Mouse (Mus musculus): Measurements from ENCODE around the gene Ftcd. TPM values are rescaled to one million over a fixed set of nuclear protein-coding genes. Genes with fewer than 3 reads are reported as not detected.

Gene Ftcd
- polyA plus RNA-seq, 1 experiment = 0.07 TPM

DNA sequence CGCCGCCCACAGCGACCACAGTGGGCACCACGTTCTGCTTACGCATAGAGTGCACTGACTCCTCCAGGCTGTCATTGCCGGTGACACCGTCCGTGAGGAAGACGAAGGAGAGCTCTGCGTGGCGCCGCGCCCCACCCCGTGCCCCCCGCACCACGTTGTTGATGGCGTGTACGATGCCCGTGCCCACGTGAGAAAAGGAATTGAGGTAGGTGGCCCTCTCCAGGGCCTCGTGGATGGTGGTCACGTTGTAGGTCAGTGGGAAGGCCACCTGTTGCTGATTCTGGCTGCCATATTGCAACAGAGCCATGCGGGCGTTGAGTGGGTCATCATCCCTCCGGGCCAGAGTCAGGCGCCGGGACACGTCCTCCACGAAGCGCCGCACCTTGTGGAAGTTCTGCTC, 20.9 kb downstream of the Ftcd start:
- DNase-seq (ENCODE audit: low read depth in 1 of 2, low spot score in 2 of 2) = no peak
- 93% methylated on average over 31 of the region's 31 CpGs for WGBS
- Histone ChIP-seq H3K27ac (ENCODE audit: insufficient read depth, low read length) (no peak overlapping the region), H3K4me1 (ENCODE audit: control insufficient read depth, insufficient read depth, insufficient read length) (no peaks in the 10 kb centered on the region; the same call in 1 of the 2 replicates), H3K27me3 (ENCODE audit: control insufficient read depth, insufficient read depth, low read length) (no peaks in the 10 kb centered on the region), H3K4me3 (ENCODE audit: extremely low read depth, insufficient read depth, insufficient read length) (no peak overlapping the region), H3K36me3 (ENCODE audit: control insufficient read depth, insufficient read depth, low read length) (no peaks in the 10 kb centered on the region)
- no peak for TF ChIP-seq CTCF (IDR thresholded peaks at IDR 0.05; ENCODE audit: extremely low read depth, insufficient read depth, insufficient read length, insufficient replicate concordance)

DNA sequence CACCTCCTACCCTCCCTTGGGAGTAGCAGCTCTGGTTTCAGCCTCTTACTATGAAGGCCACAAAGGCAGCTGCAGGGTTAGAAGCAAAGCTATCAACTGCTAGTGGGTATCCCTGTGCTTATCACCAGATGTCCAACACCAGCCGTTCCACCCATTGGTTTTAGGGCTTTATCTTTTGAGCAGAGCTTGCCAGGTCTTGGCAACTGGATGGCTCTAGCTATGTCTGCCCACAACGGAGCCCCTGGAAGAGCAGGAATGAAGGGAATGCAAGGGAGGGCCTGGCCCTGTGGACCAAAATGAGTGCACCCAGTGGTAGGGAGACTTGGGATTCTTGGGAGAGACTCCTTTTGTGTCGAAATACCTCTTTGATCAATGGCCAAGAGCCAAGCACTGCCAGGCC, 27.2 kb downstream of the Ftcd start:
- H3K36me3 ChIP-seq (ENCODE audit: control insufficient read depth, insufficient read depth, low read length) = no peaks in the 10 kb centered on the region
- no peak overlapping the region for H3K27ac ChIP-seq (ENCODE audit: insufficient read depth, low read length)
- WGBS = 79% methylated on average over 3 of the region's 3 CpGs
- H3K4me1 ChIP-seq (ENCODE audit: control insufficient read depth, insufficient read depth, insufficient read length) = no peaks in the 10 kb centered on the region
- no peak overlapping the region for H3K4me3 ChIP-seq (ENCODE audit: extremely low read depth, insufficient read depth, insufficient read length)
- no peak for DNase-seq (ENCODE audit: low read depth in 1 of 2, low spot score in 2 of 2)
- no peaks in the 10 kb centered on the region for H3K27me3 ChIP-seq (ENCODE audit: control insufficient read depth, insufficient read depth, low read length)
- TF ChIP-seq POLR2A (IDR thresholded peaks at IDR 0.05; ENCODE audit: low read depth, low read length) (no peak), CTCF (IDR thresholded peaks at IDR 0.05; ENCODE audit: extremely low read depth, insufficient read depth, insufficient read length, insufficient replicate concordance) (no peak)

DNA sequence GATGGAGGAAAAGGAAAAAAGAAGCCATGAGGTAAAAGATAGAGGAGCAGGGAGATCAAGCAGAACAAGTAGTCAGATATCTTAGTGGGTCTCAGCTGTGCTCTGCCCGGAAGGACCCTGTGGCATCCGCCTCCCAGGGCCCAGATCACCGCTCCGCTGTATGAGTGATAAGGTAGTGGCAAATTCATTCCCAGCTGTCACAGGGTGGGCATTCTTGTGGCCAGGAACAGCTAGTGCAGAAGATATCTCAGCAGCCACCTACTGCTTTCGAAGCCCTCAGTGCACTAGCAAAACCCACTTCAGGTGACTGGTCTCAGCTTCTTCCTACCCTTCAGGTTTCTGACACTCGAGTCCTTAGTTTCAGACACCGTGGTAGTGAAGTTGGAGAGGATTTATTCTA, 37.0 kb downstream of the Ftcd start:
- TF ChIP-seq CTCF (IDR thresholded peaks at IDR 0.05; ENCODE audit: extremely low read depth, insufficient read depth, insufficient read length, insufficient replicate concordance) = no peak
- TF ChIP-seq POLR2A (IDR thresholded peaks at IDR 0.05; ENCODE audit: low read depth, low read length) = no peak
- no peaks in the 10 kb centered on the region for H3K4me1 ChIP-seq (ENCODE audit: control insufficient read depth, insufficient read depth, insufficient read length)
- H3K27ac ChIP-seq (ENCODE audit: insufficient read depth, low read length) = no peak overlapping the region
- 79% methylated on average over 7 of the region's 7 CpGs for WGBS
- H3K4me3 ChIP-seq (ENCODE audit: extremely low read depth, insufficient read depth, insufficient read length) = no peak overlapping the region
- H3K27me3 ChIP-seq (ENCODE audit: control insufficient read depth, insufficient read depth, low read length) = no peaks in the 10 kb centered on the region
- no peak for DNase-seq (ENCODE audit: low read depth in 1 of 2, low spot score in 2 of 2)
- no peaks in the 10 kb centered on the region for H3K36me3 ChIP-seq (ENCODE audit: control insufficient read depth, insufficient read depth, low read length)

DNA sequence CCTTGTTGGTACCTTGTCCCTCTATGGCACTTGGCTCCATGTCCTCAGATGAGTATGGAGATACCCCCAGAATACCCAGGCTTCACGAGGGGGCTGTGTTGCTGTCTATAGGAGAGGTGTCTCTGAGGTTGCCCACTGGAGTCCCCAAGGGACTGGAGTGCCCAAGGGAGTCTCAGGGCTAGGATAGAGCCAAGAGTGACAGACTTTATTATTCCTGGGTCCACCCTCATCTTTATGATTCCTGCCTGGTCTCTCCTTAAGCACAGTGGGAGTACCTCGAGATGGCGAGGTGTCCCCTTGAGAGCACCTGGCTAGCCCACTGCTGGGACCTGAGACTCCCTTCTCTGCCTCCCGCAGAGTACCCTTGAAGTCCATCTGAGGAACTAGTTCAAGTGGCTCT, 47.0 kb downstream of the Ftcd start:
- no peaks in the 10 kb centered on the region for H3K36me3 ChIP-seq (ENCODE audit: control insufficient read depth, insufficient read depth, low read length)
- peaks cover 2% of the 10 kb centered on the region; the same call in 1 of the 2 replicates for H3K4me1 ChIP-seq (ENCODE audit: control insufficient read depth, insufficient read depth, insufficient read length)
- no peak for DNase-seq (ENCODE audit: low read depth in 1 of 2, low spot score in 2 of 2)
- TF ChIP-seq CTCF (IDR thresholded peaks at IDR 0.05; ENCODE audit: extremely low read depth, insufficient read depth, insufficient read length, insufficient replicate concordance) (no peak), POLR2A (IDR thresholded peaks at IDR 0.05; ENCODE audit: low read depth, low read length) (no peak)
- H3K4me3 ChIP-seq (ENCODE audit: extremely low read depth, insufficient read depth, insufficient read length) = no peak overlapping the region
- H3K27ac ChIP-seq (ENCODE audit: insufficient read depth, low read length) = no peak overlapping the region
- H3K27me3 ChIP-seq (ENCODE audit: control insufficient read depth, insufficient read depth, low read length) = no peaks in the 10 kb centered on the region
- 81% methylated on average over 4 of the region's 4 CpGs for WGBS

DNA sequence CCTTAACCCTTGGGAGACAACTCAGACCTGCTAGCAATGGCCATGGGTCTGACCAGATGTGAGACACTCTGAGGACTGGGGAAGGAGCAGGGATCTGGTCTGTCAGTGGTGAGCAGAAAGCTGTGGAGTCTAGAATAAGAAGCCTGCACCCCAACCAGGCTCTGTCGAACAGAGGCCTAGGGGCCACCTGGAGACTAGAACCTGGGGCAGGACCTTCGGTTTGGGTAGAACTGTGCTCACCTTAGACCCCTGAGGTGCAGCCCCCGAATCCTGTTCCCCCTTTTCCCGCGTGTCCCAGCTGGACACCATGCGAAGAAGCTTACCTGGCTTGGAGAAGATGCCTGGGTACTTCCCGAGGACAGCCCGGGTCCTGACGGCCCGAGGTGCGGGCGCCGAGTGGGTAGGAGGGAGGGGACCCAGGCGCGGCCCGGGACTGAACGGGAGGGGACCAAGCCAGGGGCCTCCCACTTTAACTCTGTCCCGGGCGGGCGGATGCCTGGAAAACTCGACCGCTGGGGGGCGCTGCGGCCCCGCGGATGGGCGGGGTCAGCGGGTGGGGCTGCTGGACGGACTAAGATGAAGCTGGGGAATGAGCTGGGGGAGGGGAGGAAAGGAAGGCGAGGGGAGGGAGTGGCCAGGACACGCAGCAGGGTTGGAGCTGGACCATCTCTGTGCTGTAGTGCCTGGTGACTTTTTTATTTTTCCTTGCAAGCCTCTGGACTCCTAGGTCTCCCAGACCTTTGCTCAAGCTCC, 47.7 kb downstream of the Ftcd start, which contains the start of gene Col6a2:
Gene Col6a2 (minus strand): TSS at position 703 of the 753 bp plus-strand sequence.
- H3K27me3 ChIP-seq (ENCODE audit: control insufficient read depth, insufficient read depth, low read length) = no peaks in the 10 kb centered on the region
- no peak within 1 kb of the TSS for H3K27ac ChIP-seq (ENCODE audit: insufficient read depth, low read length)
- peaks cover 2% of the 10 kb centered on the region; the same call in 1 of the 2 replicates for H3K4me1 ChIP-seq (ENCODE audit: control insufficient read depth, insufficient read depth, insufficient read length)
- H3K4me3 ChIP-seq (ENCODE audit: extremely low read depth, insufficient read depth, insufficient read length) = peak within 1 kb of the TSS; percentile 15; the same call in 1 of the 2 replicates
- no peaks in the 10 kb centered on the region for H3K36me3 ChIP-seq (ENCODE audit: control insufficient read depth, insufficient read depth, low read length)
- WGBS = 7% methylated on average over 31 of the region's 31 CpGs
- TF ChIP-seq POLR2A (IDR thresholded peaks at IDR 0.05; ENCODE audit: low read depth, low read length) (no peak), CTCF (IDR thresholded peaks at IDR 0.05; ENCODE audit: extremely low read depth, insufficient read depth, insufficient read length, insufficient replicate concordance) (peak; percentile 13; the same call in 1 of the 2 replicates)
- peak in 1 of 2 experiments; percentile 13 for DNase-seq (ENCODE audit: low read depth in 1 of 2, low spot score in 2 of 2)

DNA sequence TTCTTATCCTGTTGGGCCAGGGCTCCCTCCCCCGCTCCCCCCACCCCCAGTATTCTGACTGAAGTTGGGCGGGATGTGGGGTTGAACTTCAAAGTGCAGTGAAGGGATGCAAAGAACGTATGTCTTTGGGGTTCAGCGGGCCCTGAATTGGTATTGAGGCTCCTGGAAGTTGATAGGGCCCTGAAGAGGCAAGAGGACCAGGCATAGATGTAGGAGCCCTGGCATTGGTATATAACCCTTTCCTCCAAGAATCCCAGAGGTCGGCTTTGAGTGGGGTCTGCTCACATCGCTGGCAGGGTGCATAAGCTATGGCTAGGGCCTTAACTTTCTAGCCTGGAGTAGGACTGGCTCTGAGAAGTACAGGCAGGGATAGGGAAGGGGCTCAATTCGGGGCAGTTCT, 48.3 kb downstream of the Ftcd start:
- 19% methylated on average over 7 of the region's 7 CpGs for WGBS
- DNase-seq (ENCODE audit: low read depth in 1 of 2, low spot score in 2 of 2) = no peak

DNA sequence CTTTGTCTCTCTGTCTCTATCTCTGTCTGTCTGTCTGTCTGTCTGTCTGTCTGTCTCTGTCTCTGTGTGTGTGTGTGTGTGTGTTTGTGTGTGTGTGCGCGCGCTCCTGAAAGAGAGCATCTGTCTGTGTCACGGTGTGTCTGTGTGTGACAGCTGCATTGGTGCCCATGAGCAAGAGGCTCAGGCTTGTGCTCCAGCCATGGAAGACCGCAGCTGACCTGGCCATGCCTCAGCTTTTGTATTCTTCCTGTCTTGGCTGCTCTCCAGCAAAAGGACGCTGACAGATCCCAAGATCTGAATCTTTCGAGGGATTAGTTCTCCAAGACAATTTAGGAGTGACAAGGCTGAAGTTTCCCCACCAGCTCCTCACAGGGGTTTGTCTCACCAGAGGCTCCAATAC, 49.5 kb downstream of the Ftcd start:
- DNase-seq (ENCODE audit: low read depth in 1 of 2, low spot score in 2 of 2) = no peak
- Histone ChIP-seq H3K36me3 (ENCODE audit: control insufficient read depth, insufficient read depth, low read length) (no peaks in the 10 kb centered on the region), H3K4me3 (ENCODE audit: extremely low read depth, insufficient read depth, insufficient read length) (no peak overlapping the region), H3K27me3 (ENCODE audit: control insufficient read depth, insufficient read depth, low read length) (no peaks in the 10 kb centered on the region), H3K27ac (ENCODE audit: insufficient read depth, low read length) (no peak overlapping the region), H3K4me1 (ENCODE audit: control insufficient read depth, insufficient read depth, insufficient read length) (peaks cover 2% of the 10 kb centered on the region; the same call in 1 of the 2 replicates)
- TF ChIP-seq POLR2A (IDR thresholded peaks at IDR 0.05; ENCODE audit: low read depth, low read length) = no peak
- TF ChIP-seq CTCF (IDR thresholded peaks at IDR 0.05; ENCODE audit: extremely low read depth, insufficient read depth, insufficient read length, insufficient replicate concordance) = no peak
- 80% methylated on average over 7 of the region's 7 CpGs for WGBS

More for the DNA sequence above, 48.3 kb downstream of the Ftcd start:
- Histone ChIP-seq H3K36me3 (ENCODE audit: control insufficient read depth, insufficient read depth, low read length) (no peaks in the 10 kb centered on the region), H3K4me3 (ENCODE audit: extremely low read depth, insufficient read depth, insufficient read length) (no peak overlapping the region), H3K4me1 (ENCODE audit: control insufficient read depth, insufficient read depth, insufficient read length) (peaks cover 2% of the 10 kb centered on the region; the same call in 1 of the 2 replicates), H3K27ac (ENCODE audit: insufficient read depth, low read length) (no peak overlapping the region), H3K27me3 (ENCODE audit: control insufficient read depth, insufficient read depth, low read length) (no peaks in the 10 kb centered on the region)
- TF ChIP-seq POLR2A (IDR thresholded peaks at IDR 0.05; ENCODE audit: low read depth, low read length) (no peak), CTCF (IDR thresholded peaks at IDR 0.05; ENCODE audit: extremely low read depth, insufficient read depth, insufficient read length, insufficient replicate concordance) (no peak)

Data from spleen, adult 2 months (tissue).